Mouse (Mus musculus): Measurements from ENCODE around the gene Nipa1.

- TF ChIP-seq CTCF (IDR thresholded peaks at IDR 0.05) (peak; percentile 27; the same call in 1 of the 2 replicates), EP300 (IDR thresholded peaks at IDR 0.05) (no peak)
These were observed 45.3 kb downstream of the Nipa1 start for GRCm38 (mm10) chr7:55974429-55974828.
